Mouse (Mus musculus) lung, adult 18-20 months (tissue): ENCODE measurements at regions not wholly inside any gene's neighbourhood (a gene's known extent, or its start where the extent isn't known, plus 50 kb on each side); places are given as distances from the start of the nearest gene placed in this dataset.

Source experiments
- DNase-seq, 2 experiments: peaks; one replicate each; pipeline ENCODE4 v3.0.0; 2022; ENCODE audit warnings: mixed read lengths in 2 of 2

DNA sequence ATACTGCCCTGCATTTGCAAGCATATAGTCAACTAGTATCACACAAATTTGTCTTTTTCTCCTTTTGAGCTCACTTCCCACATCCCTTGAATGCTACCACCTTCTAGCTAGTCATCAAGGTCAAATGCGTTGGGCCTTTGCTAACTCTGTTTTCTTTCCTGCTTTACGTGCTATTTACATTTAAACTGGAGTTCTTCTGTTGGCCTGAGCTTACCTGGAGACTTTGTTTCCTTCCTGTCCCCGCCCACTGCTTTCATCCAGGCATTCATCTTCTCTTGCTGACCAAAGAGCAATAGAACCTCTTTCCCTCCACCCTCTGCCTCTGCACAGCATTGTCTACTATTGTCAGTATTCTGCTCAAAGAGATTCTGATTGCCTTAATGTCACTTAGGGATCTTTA lies 237.0 kb downstream of the Papss1 start:
- DNase-seq = no peak

DNA sequence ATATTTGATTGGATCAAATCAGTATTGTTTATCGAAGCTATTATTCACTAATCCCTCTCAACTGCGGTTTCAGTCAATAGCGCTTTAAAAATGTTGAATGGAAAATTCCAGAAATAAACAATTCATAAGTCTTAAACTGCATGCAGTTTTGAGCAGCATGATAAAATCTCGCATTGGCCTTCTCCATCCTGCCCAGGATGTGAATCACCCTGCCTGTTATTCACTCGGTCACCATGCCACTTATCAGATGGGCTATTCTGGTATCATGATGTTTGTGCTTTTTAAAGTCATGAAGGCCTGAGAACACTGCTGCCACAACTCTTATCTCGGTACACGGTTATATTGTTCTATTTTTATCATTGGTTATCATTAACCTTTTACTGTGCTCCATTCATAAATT lies 238.3 kb downstream of the Papss1 start:
- peak; percentile 11 to 46 for DNase-seq

DNA sequence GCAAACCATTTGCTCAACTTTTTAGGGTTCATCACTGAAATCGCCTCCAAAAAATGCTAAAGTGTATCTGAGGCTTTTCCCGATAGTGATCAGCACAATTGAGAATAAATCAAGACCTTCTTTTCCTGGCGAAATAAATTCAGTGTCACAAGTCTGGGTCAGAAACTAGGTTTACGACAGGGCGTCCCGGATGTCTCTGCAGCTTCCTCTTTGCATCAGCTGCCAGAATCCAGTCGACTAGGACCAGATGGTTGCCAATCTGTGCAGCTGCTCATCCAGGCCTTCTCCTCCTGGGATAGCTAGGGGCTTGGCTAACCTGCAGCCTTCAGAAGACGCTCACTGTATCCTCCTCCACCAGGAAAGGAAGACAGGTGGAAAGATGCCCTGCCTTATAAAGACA lies 243.6 kb downstream of the Papss1 start:
- DNase-seq = peak in 1 of 2 experiments; percentile 5

DNA sequence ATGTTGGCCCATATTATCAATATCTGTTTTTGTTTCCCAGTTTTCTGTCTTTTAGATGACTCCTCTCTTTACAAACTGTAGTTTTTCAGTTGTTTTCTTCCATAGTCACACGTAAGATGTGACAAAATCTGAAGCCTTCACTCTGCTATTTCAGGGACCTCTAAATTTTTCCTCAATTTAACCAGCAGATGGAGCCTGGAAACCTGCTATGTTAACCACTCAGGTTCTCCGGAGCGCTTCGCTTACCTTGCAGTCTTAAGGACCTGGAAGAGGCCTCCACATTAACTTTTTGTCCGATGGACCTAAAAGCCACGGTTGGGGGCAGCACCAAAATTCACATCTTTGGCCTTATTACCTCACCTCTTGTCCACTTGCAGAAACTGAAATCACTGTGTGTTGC lies 248.4 kb downstream of the Papss1 start:
- no peak for DNase-seq

DNA sequence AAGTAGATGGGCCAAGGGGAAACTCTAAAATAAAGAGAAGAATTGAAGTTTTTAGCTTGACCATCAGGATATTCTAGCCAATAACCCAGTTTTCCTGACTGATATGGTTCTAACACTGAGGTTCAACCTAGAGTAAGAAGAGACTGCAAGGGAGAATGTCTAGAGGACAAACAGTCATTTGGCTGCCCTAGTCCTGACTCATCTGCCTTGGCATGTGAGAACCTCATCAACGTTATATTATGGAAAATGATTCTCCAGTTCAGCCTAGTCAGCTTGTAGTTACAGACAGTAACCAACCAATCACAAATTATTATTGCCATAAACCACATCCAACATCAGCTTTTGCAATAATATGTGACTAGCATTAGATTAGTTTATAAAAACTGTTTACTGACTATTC lies 254.2 kb downstream of the Papss1 start:
- DNase-seq = no peak

DNA sequence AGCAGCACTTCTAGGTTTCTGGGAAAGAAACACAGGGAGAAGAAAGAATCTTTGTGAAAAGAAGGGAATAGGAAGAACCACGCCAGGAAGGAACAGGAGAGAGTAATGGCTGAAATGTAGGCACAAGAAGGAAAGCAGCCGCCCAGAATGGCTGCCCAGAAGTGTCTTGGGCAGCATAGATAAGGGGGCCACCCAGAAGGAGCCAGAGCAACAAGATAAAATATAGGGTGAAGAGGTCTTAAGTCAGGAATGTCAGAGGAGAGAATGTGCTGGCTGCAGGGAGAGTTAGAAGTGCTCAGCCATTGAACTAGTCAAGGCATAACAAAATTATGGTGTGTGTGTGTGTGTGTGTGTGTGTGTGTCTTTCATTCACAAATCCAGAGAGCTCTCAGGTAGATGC lies 227.7 kb upstream of the Dkk2 start:
- no peak for DNase-seq

DNA sequence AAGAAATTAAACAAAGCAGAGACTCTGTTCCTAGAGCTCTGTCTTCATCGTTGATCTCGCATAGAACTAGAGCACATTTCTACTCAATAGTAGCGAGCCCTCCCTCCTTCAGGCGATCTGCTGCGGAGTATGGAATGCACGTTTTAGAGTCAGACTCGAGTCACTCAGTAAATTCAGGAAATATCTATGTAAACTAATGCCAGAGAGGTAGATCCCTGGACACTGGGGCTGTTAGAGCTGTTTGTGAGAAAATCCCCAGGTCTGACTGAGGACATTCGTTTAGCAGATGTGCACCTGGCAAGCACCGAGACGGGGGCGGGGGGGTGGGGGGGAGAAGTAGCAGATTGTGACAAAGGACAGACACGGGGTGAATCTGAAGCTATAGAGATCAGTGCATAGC lies 226.0 kb upstream of the Dkk2 start:
- no peak for DNase-seq

DNA sequence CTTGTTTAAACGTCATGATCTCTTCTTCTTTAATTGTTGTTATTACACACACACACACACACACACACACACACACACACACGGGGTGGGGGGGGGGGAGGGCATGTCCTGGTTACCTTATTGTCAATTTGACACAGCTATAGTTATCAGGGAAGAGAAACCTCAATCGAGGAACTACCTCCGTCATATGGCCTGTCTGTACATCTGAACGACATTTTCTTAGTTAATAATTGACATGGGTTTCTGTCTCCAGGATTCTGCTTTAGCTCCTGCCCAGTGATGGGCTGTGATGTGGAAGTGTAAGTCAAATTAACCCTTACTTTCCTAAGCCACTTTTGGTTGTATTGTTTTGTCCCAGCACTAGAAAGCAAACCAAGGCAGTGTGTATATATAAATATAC lies 220.0 kb upstream of the Dkk2 start:
- no peak for DNase-seq

DNA sequence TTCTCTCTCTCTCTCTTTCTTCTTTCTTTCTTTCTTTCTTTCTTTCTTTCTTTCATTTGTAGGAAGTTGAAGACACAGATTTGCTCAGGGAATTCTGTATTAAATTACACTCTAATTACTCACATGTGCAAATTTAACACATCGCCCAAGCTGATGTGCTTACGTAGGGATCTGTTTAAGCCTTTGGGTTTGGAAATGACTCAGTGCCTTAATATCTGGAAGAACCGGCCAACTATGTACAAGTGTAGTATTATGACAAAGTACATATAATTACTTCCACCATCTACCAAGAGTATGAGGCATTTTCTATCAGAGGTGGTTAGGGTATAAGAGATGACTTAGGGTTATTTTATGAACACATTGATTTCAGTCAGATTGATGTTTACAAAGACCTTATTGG lies 217.8 kb upstream of the Dkk2 start:
- no peak for DNase-seq

DNA sequence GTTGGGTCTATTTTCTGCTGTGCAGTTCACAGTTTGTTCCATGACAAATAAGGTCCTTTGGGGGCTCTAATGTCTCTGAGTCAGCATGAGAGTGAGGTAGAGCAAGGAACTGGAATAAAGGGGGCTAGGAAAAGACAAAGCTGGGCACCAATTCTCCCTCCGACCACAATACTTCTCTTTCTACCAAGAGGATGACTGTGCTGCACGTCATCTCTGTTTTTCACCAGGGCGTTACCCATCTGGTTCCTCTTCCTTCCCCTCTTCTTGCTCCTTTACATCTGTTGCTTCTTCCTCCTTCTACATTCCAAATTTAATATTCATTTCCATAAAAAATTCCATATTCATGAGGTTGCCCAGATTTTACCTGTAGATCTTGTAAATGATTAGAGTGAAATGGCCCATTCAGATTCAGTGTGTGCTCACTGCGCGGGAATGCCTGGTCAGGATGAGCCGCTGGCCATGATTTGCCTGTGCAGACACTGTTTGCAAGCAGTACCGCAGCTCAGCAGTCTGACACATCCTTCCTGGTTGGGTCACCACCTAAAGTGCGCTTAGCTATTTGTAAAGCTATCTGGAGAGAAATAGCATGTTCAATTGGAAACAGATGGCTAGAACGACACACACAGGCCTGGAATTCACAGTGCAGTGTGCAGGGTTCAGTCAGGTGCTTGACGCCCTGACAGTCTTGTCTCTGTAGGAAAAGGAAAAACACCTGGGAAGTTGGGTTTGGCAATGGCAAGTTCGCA lies 216.7 kb upstream of the Dkk2 start:
- no peak for DNase-seq

DNA sequence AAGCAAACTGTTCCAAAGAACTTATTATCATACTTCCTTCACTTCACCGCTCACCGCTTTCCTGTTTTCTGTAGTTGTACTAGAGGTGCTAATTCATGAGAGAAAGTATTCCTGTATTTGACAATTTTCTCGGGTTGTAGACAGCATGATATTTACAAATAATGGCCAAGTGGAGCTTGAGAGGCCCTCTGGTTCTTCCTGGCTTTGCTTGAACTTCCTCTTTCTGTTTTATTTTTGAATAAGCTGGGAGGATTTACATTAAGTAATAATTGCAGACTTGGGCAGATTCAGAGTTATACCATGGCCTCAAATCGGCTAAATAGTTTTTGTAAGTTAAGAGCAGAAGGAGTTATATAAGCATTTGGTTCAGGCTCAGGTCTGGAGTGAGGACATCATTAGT lies 215.8 kb upstream of the Dkk2 start:
- DNase-seq = no peak

DNA sequence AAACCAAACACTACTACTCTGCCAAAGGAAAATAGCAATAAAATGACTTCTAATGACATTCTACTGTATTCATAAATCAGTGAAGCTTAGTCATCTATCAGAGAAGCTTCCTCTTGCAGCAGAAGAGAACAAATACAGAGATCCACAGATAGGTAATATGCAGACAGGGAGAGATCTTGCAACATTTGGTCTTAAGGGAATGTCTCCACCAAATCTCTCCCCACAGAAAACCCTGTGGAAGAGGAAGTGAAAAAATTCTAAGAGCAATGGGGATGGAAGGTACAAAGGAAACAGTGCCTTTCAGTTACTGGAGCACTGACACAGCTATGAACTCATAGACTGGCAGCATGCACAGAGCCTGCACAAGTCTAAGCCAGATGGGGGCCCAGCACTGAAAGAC lies 202.4 kb upstream of the Dkk2 start:
- no peak for DNase-seq

DNA sequence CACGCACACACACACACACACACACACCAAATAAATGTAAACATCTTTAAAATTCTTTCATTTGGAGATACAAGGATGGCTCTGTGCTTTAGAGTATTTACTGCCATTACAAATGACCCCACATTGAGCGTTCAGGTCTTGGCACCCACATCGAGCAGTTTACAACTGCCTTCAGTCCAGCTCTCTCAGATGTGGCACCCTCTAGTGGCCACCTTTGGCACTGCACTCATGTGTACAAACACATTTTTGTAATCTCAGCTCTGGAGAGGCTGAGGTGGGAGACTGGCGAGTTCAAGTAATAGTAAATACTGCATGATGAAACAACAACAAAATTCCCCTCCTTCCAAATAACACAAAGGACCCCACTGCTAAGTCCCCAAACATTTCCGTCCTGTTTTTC lies 198.6 kb upstream of the Dkk2 start:
- no peak for DNase-seq

DNA sequence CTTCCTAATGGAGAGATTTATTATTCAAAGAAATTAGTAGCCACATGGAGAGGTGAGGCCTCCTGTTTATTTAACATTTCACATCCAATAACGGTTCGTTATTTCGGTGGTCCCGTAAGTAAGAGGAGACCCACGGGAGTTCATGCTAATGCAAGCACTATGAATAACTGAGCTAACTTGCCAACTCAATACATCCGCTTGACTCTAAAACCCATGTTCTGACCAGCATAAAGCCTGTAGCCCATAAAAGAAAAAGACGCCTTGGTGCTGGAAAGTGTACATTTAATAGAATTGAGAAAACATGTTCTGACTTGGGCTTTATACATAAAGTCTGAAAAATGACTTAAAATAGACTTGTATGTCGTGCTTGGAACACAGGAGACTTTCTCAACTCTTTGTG lies 198.1 kb upstream of the Dkk2 start:
- DNase-seq = no peak

DNA sequence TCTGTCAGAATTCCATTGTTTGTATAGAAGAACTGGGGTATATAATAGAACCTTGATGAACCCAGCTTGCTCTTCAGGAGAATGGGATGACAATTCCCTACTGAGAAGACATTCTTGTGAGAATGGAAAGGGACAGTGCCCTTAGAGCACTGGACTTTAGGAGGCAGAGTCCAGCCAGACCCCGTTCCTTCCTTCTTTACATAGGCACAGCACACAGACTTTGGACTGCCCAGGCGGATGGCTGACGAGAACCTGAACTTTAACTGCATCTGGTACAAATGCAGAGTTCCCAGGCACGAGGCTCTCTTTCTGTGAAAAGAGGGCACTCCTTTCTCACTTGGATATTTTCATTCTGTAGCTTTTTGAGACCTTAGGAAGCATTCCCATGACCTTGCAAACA lies 197.4 kb upstream of the Dkk2 start:
- DNase-seq = no peak

DNA sequence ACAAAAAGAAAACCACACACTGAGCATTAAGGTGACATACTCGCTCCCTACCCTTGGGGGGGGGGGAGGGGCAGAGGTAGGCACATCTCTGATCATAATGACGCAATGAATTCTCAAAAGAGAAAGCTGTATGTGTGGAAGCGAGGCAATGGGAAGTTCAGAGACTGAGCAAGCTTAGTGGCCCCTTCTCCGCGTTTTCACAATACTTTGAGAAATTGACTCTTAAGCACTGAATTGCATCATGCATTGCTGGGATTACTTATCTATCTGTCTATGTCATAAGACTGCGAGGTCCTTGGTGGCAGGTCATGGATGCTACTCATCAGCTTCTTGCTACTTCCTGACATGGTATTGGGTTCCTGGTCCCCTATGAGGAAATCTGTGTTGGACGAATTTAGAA lies 193.2 kb upstream of the Dkk2 start:
- DNase-seq = no peak

DNA sequence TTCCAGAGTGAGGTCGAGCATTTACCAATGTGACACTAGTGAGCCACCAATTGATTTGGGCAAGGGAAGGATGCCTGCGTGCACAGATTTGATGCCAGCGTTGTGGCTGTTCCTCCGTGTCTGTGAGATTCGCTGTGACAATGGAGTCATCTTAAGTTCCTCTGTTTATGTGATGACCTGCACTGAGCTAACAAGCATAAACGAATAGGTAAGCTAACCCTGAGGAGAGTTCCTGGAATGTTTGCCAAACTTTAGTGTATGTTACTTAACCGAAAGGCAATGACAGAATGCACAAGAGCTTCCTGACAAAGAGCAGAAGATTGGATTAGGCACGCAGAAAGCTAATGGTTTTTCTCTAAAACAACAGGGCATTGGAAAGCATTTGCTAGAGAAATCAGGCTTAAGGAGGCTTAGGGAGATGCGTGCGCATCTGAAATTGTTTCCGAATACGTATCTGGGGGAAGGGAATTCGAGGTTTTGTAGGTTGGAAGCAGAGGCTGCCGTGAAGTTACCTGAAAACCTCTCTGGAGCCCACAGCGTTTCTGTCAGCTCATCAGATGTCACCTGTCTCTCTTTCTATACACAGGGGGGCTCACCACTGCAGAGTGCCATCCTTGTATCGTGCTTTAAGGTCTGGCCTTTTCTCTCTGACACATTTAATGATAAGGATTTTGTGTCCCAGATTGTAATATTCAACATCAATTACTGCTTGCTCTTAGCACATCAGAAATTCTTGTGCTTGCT lies 191.9 kb upstream of the Dkk2 start:
- DNase-seq = no peak

DNA sequence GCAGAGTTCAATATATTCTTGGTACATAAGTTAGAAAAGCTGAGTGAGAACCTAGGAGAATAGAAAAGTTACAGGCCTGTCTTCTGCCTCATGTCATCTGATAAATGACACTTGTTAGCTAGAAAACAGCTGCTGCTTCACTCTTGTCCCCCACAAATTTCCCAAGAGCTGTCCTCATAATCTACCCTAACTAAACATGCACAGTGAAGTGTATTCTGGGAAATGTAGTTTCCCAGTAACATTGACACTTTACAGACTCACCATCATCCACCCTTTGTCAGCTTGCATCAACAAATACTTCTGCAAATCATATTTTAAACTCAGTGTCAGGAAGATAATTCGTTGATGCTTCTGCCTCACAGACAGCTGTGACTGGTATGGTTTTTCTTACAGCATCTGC lies 190.0 kb upstream of the Dkk2 start:
- DNase-seq = no peak

DNA sequence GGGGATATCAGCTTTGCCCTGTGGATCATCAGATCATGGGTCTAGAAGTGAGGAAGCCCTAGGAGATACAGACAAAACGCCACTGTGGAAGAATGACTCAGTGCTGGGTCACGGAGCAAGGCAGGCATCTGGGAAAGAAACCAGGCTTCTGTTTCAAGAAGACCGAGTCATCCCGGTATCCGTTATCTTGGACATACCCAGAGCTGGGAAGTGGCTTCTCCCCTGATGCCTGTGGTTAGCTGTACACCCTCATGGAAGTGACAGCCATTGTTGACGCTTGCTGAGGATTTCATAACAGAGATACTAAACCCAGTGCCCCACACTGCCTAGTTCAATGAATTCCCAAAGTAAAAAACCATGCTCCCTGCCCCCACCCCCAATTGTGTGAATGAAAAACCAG lies 171.6 kb upstream of the Dkk2 start:
- DNase-seq = no peak

DNA sequence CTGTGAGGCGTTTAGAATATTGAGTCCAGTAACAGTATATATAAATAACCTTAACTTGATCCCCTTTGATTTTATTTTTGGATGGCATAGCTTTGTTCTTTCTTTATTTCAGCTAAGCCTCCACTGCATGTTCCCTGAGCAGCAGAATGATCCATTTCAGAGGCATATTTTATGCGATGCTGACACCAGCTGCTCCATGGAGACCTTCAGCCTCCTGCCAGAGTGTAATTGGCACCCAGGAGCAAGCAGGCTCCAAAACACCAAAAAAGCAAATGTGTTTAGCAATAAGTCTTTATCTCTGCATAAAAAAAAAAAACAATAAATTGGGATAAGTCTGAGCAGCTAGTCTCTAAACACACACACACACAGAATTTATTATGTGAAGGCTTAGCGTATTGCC lies 170.7 kb upstream of the Dkk2 start:
- DNase-seq = no peak

DNA sequence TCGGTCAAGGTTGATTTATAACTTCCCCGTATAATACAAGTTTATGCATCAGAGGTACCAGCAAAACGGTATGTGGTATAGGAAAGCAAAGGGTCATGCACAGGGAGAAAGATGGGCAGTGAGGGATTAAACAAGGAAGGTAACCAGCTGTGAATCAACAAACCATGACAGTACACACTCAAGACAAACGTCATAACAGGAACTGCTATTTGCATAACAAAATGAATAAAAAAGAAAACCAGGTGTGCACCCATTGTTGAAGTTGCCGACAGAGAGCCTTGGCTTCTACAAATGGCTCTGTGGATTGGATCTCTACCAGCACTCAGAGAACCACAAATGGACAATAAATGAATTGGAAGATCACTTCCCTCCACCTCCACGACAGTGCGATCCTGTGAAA lies 170.1 kb upstream of the Dkk2 start:
- no peak for DNase-seq

DNA sequence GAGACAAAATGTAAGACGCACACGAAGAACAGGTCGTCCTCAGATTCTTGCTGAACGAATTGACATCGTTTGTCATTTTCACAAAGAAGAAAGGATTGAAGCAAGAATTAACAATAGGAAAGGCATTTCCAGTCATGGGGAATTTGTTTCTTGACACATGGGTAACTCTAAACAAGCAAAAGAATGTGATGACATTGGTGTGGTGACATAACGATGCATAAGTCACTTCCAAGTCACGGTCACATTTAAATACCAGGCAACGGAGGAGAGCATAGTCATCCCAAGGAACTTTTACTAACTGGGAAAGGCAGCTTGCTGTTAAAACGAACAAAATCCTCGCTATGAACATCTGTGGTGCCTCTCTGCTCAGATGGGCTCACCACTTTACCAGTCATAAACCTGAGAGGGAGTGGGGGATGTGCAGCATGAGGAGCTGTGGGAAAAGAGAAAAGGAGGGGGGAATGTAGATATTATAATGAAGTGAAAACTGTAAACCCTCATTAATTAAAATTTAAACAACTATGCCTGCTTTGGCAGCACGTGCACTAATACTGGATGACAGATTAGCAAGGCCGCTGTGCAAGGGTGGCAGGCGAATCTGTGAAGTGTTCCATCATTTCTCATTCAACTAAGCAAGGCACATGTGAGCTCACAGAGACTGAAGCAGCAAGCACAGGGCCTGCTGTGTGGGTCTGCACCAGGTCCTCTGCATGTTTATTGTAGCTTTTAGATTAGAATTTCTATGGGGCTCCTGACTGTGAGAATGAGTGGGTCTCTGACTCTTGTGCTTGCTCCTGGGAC lies 167.2 kb upstream of the Dkk2 start:
- no peak for DNase-seq

DNA sequence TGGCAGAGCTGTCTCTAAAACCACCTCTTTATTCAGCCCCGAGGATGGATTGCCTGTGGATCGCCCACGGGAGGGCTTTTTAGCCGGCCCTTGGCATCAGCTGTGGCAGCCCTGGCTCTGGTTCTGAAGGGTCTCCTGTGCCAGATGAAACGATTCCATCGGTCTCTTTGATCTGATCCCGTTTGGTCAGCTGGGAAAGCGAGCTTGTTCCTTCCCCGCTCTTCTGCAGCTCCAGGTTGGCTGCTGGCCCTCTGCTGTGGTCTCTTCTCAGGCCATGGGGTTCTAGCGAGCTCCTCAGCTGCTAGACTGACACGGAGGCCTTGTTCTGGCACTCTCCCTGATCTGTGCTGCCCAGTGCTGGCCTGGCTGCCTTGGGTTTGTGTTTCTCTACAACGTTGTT lies 165.6 kb upstream of the Dkk2 start:
- DNase-seq = no peak

DNA sequence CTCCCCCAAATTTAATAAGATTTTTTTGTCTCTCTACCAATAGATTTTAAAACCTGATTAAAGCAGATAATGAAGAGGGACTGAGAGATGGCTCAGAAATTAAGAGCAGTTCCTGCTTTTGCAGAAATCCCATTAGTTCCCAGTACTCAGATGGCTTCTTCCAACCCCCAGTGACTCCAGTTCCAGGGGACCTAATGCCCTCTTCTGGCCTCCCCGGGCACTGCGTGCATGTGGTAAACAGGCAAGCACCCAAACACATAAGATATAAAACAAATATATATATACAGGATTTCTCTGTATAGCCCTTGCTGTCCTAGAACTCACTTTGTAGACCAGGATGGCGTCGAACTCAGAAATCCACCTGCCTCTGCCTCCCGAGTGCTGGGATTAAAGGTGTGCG lies 163.9 kb upstream of the Dkk2 start:
- DNase-seq = no peak
